Mouse (Mus musculus): ENCODE measurements around the gene Nceh1. TPM values are rescaled to one million over a fixed set of nuclear protein-coding genes. Genes with fewer than 3 reads are reported as not detected.

Nceh1 gene
- polyA plus RNA-seq, 1 experiment = 49.9 TPM

DNA sequence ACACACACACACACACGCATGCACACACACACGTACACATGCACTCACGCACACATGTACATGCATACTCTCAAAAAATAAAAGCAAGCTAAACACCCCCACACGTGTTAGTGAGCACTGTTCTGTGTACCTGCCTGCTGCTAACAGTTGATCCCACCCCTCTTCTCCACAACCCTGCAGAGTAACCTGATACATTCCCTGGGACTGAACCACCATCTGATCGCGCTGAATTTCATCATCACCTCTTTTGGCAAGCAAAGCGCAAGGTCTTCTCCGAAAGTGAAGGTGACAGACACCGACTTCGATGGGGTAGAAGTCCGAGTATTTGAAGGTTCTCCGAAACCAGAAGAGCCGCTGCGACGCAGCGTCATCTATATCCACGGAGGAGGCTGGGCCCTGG lies 39.7 kb downstream of the Nceh1 start:
- no peak for DNase-seq (ENCODE audit: extremely low spot score in 1 of 2, low spot score in 1 of 2)

DNA sequence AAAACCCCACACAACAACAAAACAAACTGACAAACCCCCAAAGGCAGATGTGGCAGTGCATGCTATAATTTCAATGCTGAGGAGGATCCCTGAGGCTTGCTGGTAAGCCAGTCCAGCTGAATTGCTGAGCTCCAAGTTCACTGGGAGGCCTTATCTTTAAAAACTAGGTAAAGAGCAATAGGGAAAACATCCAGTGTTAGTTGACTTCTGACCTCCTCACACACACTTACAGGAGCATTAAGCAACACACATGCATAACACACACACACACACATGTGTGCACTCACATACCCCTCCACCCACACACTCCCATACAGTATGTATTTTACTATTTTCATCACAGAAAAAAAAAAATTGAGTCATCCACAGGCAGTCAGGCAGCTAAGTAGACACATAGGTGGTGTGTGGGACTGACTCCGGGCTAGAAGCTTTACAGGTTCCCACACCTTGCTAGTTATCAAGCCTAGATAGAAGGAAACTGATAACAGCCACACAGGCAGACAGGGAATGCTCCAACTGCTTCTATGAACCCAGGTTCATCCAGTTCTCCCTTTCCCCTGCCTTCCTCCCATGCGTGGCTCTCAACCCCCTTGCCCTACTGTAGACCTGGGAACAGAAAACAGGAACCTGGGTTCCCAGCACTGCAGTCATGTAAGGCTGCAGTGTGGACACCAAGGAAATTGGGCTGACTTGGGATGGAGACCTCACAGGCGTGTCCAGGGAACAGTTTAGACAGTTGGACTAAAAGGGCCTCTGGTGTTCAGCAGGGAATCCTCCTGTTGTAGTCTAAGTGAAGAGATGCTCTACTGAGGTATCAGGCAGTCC lies 45.1 kb downstream of the Nceh1 start:
- no peak for DNase-seq (ENCODE audit: extremely low spot score in 1 of 2, low spot score in 1 of 2)

DNA sequence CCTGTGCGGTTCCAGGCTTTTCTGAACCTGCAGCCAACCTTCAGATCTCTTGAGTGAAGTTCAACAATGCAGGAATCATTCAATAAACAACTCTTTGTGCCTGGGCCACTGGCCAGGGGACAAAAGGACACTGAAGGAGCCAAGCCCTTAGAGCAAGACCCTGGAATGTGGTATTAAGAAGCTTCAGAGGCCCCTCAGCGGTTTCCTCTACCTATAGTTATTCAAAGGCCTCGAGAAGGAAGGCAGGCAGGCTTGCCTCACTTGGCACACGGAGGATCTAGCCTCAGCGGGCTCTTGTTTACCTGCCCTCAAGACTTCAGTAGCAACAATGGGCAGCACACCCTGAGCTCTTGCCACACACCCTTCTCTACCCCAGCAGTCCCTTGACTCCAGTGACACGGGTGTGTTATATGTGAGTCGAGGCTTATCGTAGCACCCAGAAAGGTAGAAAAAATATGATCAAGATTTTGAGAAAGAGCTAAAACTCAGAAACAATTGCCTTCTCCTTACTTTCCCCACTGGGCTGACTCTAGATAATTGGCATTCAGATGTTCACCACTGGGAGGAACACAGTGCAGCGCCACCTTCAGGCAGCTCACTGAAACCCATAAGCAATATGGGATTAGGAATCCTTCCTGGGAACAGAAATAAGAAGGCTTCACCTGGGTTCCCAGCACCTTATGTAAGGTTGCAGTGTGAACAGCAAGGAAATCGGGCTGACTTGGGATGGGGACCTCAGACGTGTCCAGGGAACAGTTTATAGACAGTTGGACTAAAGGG lies 46.0 kb downstream of the Nceh1 start:
- no peak for DNase-seq (ENCODE audit: extremely low spot score in 1 of 2, low spot score in 1 of 2)

DNA sequence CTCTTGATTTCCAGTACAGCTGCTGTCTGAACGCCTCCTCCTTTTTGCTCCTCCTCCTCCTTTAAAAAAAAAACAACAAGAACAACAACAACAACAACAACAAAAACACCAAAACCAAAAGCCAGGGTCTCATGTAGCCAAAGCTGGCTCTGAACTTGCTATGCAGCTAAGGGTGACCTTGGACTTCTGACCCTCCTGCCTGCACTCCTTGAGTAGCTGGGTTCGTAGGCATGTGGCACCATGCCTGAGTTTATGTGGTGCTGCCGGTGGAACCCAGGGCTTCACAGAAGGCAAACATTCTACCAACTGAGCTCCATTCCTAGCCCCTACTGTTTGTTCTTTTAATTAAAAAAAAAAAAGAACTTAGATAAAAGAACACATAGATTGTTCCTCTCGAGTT lies 50.6 kb downstream of the Nceh1 start:
- no peak for DNase-seq (ENCODE audit: extremely low spot score in 1 of 2, low spot score in 1 of 2)

DNA sequence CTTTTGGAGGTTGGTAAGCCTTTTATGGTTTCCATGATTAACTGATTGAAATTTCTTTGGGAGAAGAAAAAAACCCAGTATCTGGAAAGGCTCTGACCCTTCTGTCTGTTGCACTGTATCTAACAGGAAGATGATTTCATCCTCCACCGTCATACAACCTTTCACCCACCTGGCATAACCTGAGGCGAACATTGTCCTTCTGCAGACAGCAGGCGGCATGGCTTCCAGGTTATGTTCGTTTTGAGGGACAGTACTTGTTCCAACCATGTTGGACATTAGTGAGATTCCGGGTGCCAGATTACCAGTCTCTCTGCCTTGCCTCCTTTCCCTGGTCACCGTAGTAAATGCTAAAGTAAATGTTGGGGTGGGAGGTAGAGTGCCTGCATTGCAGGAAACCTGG lies 51.1 kb downstream of the Nceh1 start:
- no peak for DNase-seq (ENCODE audit: extremely low spot score in 1 of 2, low spot score in 1 of 2)

DNA sequence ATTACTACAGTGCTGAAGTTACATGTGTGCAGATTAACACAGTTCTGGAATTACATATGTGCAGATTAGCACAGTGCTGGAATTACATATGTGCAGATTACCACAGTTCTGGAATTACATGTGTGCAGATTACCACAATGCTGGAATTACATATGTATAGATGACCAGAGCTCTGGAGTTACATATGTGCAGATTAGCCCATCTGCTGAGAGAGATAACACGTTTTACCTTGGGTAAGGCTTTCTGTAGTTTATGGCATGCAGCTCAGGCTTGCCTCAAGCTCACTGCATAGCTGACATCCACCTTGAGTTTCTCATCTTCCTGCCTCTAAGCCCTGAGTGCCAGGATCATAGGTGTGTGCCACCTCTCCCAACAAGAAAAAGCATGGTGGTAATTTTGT lies 52.2 kb downstream of the Nceh1 start:
- DNase-seq (ENCODE audit: extremely low spot score in 1 of 2, low spot score in 1 of 2) = no peak

DNA sequence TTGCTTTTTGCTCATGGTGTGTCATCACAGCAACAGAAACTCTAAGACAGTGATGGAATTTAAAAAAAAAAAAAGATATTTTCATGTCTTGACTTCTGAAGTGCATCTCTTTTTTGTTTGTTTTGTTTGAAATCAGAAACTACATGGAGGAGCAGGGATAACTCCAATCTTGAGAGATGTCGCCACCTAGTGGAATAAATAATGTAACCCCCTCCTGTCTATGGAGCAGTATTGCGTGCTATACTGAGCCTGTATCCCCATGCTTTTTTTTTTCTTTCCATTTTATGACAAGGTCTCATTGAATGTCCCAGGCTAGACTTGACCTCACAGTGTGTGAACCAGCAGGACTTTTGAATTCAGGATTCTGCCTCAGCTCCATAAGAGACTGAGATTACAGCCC lies 54.5 kb downstream of the Nceh1 start:
- DNase-seq (ENCODE audit: extremely low spot score in 1 of 2, low spot score in 1 of 2) = peak; percentile 39 to 87

DNA sequence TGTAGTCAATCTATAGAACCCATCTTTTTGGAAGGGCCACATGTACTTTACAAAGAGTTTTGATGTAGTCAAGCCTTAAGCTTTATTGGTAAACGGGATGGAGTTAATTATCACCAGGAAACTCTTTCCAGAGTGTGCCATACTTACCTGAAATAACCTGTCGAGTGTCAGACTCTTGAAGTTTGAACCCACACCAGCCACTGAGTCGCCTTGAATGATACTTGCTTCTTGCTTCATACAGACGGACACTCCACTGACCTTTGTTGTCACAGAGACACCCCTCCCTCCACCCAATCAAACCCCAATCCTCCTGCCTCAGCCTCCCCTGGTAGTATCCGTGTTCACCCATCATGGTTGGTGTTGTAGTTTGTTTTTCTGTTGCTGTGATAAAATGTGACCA lies 55.8 kb downstream of the Nceh1 start:
- DNase-seq (ENCODE audit: extremely low spot score in 1 of 2, low spot score in 1 of 2) = no peak

DNA sequence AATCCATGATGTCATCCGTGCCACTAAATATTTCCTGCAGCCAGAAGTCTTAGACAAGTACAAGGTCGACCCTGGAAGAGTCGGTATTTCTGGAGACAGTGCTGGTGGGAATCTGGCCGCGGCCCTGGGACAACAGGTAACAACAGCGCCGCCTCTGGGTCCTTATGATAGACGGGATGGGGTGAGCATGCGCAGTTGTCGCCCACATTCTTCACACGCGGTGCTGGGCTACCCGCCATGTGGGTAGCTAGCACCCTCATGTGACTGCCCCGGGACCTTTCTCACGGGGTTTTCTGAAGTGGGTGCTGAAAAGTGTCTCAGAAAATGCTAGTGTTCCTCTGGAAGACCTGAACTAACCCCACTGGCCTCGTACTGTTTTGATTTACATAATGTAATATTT lies 56.8 kb downstream of the Nceh1 start:
- DNase-seq (ENCODE audit: extremely low spot score in 1 of 2, low spot score in 1 of 2) = no peak

DNA sequence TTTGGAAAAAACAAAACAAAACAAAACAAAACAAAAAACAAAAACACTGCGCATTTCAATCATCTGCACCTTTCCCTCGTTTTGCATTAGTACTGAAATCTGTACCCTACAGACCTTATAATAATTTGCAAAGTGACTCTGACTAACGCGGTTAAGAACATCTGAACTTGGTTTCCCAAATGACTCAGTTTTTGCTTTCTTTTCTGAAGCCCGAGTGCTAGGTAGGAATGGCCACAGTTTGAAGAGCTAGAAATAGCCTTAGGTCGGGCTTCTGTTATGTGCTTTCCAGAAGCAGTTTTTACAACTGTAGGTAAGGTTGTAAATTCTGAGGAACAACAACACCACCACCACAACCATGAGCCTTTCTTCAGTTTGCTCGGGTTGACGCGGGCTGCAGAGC lies 59.1 kb downstream of the Nceh1 start:
- DNase-seq (ENCODE audit: extremely low spot score in 1 of 2, low spot score in 1 of 2) = no peak

DNA sequence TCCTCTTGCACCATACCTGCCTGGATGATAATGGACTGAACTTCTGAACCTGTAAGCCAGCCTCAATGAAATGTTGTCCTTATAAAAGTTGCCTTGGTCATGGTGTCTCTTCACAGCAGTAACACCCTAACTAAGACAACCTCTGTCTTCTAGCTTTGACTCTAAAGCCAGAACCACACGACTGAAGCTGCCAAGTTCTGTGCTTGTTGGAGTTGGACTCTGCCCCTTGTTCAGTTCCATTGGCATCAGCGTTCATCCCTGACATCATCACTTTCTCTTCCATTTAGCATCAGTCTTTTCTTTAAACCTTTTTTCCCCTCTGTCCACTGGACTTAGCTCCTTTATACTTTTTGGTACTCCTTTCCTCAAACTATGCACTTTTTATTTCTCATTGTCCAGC lies 63.4 kb downstream of the Nceh1 start:
- no peak for DNase-seq (ENCODE audit: extremely low spot score in 1 of 2, low spot score in 1 of 2)

DNA sequence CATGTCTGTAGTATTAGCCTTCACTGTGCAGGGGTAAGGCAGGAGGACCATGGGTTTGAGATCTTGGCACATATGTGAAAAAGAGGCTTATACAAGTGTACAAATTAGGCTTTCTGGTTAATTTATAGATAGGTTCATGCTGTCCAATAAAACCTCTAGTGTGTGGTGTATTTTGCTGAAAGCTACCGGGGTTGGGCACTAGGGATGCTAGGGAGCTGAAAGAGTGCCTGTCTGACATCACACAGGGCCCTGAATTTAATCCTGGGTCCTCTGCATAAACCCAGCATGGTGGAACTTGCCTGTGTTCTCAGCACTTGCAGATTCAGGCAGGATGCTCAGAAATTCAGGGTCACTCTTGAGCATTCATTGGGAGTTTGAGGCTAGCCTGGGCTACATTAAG lies 65.0 kb downstream of the Nceh1 start:
- no peak for DNase-seq (ENCODE audit: extremely low spot score in 1 of 2, low spot score in 1 of 2)

DNA sequence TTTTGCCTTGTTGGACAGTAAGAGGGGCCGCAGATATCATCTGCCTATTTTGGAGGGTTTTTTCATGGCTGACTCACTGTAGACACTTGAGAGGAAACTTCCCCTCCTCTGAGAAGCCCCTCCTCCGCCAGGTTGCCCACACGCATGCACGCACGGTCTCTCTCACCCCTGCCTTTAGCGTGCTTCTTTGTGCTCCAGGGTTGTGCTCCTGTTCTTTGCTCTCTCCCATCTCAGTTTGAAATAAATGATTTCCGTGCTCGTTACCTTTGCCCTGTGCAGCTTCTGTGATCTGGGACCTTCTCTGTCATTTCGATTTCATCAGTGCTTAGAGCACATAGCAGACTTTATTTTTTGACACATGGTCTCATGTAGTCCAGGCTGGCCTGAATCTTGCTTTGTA lies 66.3 kb downstream of the Nceh1 start:
- no peak for DNase-seq (ENCODE audit: extremely low spot score in 1 of 2, low spot score in 1 of 2)

DNA sequence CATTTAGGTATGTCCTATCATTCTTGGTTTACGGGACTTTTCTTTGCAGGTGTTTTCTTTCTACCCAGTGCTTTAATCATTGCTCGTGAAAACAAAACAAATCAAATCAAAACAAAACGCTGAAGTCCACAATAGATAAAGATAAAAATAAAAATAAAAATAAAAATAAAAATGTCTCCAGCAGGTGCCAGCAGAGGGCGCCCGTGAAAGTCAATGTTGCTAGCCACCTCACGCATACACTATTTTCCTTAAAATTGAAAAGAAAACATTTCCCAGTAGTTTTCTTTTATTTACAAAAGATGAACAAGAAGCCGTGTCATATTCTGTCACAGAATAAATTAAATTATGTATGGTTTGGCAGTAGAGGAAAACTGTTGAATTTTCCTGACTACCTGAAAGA lies 68.2 kb downstream of the Nceh1 start:
- DNase-seq (ENCODE audit: extremely low spot score in 1 of 2, low spot score in 1 of 2) = no peak

DNA sequence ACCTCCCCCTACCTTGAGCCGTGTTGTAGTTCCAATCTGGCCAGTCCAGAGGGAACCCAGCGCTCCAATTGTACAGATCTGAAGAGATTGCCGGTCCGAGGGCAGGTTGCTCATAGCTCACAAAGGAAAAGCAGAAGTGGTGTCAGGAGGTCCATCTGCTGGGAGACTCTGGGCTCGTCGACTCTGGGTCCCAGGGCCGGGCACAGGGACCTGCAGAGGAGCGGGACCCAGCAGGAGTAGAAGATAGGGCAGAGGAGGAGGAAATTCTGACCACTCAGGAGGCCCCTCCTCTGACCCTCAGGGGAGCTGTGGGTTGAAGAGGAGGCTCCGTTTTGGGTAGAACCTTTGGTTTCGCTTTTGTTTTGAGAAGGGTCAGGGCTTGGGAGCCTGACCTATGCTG lies 75.7 kb downstream of the Nceh1 start:
- DNase-seq (ENCODE audit: extremely low spot score in 1 of 2, low spot score in 1 of 2) = no peak

DNA sequence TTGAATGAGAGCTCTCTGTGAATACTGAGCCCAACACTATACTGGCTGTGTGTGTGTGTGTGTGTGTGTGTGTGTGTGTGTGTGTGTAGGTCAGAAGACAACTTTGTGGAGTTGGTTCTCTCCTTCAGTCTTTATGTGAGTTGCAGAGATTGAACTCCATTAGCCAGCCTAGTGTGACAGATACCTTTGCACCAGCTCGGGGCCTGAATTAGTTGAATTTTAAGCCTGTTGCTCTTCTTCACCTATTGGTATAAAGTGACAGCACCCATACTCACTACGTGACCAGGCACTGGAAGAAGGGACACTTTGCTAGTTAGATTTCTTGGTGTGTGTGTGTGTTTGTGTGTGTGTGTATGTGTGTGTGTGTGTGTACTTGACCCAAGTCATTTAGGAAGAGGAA lies 77.6 kb downstream of the Nceh1 start:
- DNase-seq (ENCODE audit: extremely low spot score in 1 of 2, low spot score in 1 of 2) = no peak

DNA sequence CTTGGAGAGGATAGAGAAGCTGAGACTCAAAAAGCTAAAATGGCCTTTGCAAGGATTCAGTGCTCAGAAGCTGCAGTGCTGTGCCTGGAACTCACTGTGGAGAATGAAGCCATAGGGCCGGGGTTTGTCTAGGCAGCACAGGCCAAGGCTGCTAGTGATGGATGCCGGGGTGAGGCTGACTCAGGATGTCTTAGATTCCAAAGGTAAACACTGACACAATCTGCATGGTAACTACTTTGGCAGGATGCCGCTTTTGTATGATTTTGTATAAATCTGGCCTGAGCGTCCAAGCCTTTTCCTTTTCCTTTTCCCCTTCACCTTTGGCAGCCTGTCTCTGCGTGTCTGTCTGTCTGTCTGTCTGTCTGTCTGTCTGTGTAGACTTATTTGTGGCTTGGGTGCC lies 84.6 kb downstream of the Nceh1 start:
- no peak for DNase-seq (ENCODE audit: extremely low spot score in 1 of 2, low spot score in 1 of 2)

DNA sequence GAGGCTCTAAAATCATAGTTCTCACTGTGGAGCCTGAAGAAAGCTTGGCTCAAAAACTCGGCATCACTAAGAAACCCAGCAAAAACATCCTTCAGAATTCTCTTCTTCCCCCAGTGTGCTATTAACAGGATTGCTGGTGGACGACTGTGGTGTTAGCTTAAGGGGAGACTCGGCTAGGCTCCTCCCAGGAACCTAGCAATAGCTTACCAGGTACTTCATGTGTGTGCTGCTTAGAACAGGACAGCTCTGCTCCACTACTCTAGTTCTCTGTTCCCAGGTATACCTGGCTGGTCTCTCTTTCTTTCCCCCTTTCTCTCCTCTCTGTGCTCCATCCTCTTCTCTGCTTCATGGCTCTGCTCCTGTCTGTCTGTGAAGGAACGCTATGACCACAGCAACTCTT lies 85.1 kb downstream of the Nceh1 start:
- no peak for DNase-seq (ENCODE audit: extremely low spot score in 1 of 2, low spot score in 1 of 2)

DNA sequence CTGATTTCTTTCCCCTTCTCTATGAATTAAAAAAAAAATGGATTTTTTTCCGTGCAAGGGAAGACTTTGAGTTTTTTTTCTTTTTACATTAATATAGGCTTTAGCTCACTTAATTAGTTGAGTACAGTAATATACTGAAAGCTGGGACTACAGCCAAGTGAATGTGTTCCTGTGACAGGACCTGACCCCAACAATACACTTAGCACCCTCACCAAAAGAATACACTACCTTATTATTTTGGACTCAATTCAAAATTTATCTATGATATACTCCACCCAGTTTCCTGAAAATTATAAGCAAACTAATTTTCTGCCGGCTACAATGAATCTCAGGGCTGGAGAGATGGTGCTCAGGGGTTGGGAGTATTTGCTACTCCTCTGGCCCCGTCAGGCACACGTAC lies 86.4 kb downstream of the Nceh1 start:
- DNase-seq (ENCODE audit: extremely low spot score in 1 of 2, low spot score in 1 of 2) = no peak

DNA sequence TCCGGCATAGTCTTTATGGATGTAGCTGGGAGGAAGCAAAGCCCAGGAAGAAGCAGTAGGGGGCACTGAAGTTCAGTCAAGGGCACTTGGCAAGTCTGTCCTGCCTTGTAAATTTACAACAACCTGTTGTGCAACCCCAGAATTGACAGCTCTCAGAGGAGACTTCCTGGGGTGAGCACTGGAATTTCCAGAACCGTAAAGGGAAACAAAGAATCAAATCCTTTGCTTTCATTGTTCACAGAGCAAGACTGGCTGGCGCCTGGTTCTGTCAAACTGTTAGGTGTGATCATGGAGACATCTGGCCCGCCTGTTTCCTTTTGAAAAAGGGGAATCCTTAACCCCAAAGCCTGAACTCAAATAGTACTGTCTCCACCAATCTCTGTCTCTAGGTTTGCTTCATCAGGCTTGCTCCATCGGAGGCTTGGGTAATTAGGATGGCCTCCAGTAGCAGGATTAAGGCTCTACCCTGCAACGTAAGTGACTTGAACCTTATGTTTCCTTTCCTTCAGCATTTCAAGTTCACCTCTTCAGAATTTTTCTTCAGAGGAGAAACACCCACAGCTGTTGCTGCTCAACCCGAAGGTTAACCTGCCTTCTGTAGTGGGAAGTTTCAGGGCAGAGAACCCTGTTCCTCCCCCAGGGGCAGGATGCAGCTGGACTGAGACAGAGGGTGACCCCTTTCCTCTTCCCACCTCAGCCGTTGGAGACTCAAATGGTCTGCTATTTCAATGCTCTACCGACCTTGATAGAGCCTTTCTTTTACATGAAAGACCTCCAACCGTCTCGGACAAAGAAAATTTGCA lies 87.6 kb downstream of the Nceh1 start:
- no peak for DNase-seq (ENCODE audit: extremely low spot score in 1 of 2, low spot score in 1 of 2)
